Mouse (Mus musculus): ENCODE data around the gene Nxnl2.

DNA sequence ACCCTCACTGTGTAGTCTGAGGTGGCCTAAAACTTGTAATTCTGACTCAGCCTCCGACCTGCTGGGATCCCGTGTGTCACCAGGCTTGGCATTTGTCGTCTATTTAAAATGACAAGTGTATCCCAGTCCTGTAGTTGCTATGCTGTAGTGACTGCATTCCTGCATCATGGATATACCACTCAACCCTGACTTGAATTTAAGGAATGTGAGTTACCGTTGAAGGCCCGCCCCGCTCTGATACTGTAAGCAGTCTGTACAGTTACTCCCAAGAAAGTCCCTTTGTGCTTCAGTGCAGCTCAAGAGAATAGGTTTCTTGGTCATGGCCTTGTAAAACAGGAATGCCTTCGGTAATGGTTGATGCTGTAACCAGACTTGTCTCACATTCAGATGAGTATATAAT, 42.4 kb upstream of the Nxnl2 start:
- TF ChIP-seq CTCF (IDR thresholded peaks at IDR 0.05; ENCODE audit: insufficient read depth, low read length) (no peak), POLR2A (IDR thresholded peaks at IDR 0.05; ENCODE audit: borderline replicate concordance, extremely low read depth, low read depth, low read length) (no peak)

Data from lung, adult 2 months (tissue).